Mouse (Mus musculus): ENCODE data around the gene Rbm12. TPM values are rescaled to one million over a fixed set of nuclear protein-coding genes. Genes with fewer than 3 reads are reported as not detected.

Gene Rbm12
- polyA plus RNA-seq (2014; fragmentation: Illumina TruSeq; extraction: RNeasy Lipid Tissue Mini Kit (QIAGEN cat#74804); ENCODE audit: low read depth, low replicate concordance) = 4.4 TPM

GRCm38 (mm10) chr2:156111358-156112079, at the start of gene Rbm12, which contains the start of gene Cpne1:
Gene Rbm12, minus strand, starts transcription at chr2:156111978.
Gene Cpne1, minus strand, starts transcription at chr2:156111965.

GRCm38 (mm10) chr2:156143953-156144724, 32.4 kb upstream of the Rbm12 start, which contains the start of the genes Romo1 and Nfs1:
Gene Romo1, plus strand, starts transcription at chr2:156144039.
Gene Nfs1, minus strand, starts transcription at chr2:156144186.

GRCm38 (mm10) chr2:156126992-156127391, 15.2 kb upstream of the Rbm12 start, which contains the start of gene Gm28036:
Gene Gm28036, minus strand, starts transcription at chr2:156127092.

GRCm38 (mm10) chr2:156065099-156066041, 46.4 kb downstream of the Rbm12 start, which contains the start of gene Spag4:
Gene Spag4, plus strand, starts transcription at chr2:156065175.

GRCm38 (mm10) chr2:156052816-156053215, 59.0 kb downstream of the Rbm12 start, which contains the start of gene Fer1l4:
Gene Fer1l4, minus strand, starts transcription at chr2:156052947.

Other genes starting within 250 kb of the Rbm12 start
- gene Uqcc1, start 181.7 kb downstream of the Rbm12 start, polyA plus RNA-seq (2014; fragmentation: Illumina TruSeq; extraction: RNeasy Lipid Tissue Mini Kit (QIAGEN cat#74804); ENCODE audit: low read depth, low replicate concordance) = 33.9 TPM
- gene Gm15557, start 171.2 kb downstream of the Rbm12 start, polyA plus RNA-seq (2014; fragmentation: Illumina TruSeq; extraction: RNeasy Lipid Tissue Mini Kit (QIAGEN cat#74804); ENCODE audit: low read depth, low replicate concordance) = not detected
- gene Gdf5, start 166.6 kb downstream of the Rbm12 start, polyA plus RNA-seq (2014; fragmentation: Illumina TruSeq; extraction: RNeasy Lipid Tissue Mini Kit (QIAGEN cat#74804); ENCODE audit: low read depth, low replicate concordance) = not detected
- gene Cep250, start 155.5 kb downstream of the Rbm12 start, polyA plus RNA-seq (2014; fragmentation: Illumina TruSeq; extraction: RNeasy Lipid Tissue Mini Kit (QIAGEN cat#74804); ENCODE audit: low read depth, low replicate concordance) = 0.66 TPM
- 2.9 TPM for gene 6430550D23Rik, start 104.0 kb downstream of the Rbm12 start, polyA plus RNA-seq (2014; fragmentation: Illumina TruSeq; extraction: RNeasy Lipid Tissue Mini Kit (QIAGEN cat#74804); ENCODE audit: low read depth, low replicate concordance)
- 15.9 TPM for gene Ergic3, start 103.9 kb downstream of the Rbm12 start, polyA plus RNA-seq (2014; fragmentation: Illumina TruSeq; extraction: RNeasy Lipid Tissue Mini Kit (QIAGEN cat#74804); ENCODE audit: low read depth, low replicate concordance)
- not detected for gene Fer1l4, start 59.0 kb downstream of the Rbm12 start, polyA plus RNA-seq (2014; fragmentation: Illumina TruSeq; extraction: RNeasy Lipid Tissue Mini Kit (QIAGEN cat#74804); ENCODE audit: low read depth, low replicate concordance)
- gene Spag4, start 46.8 kb downstream of the Rbm12 start, polyA plus RNA-seq (2014; fragmentation: Illumina TruSeq; extraction: RNeasy Lipid Tissue Mini Kit (QIAGEN cat#74804); ENCODE audit: low read depth, low replicate concordance) = 0.29 TPM
- gene Cpne1, start within 50 bp of the Rbm12 start, polyA plus RNA-seq (2014; fragmentation: Illumina TruSeq; extraction: RNeasy Lipid Tissue Mini Kit (QIAGEN cat#74804); ENCODE audit: low read depth, low replicate concordance) = 21.6 TPM
- 3.5 TPM for gene Gm28036, start 15.1 kb upstream of the Rbm12 start, polyA plus RNA-seq (2014; fragmentation: Illumina TruSeq; extraction: RNeasy Lipid Tissue Mini Kit (QIAGEN cat#74804); ENCODE audit: low read depth, low replicate concordance)
- 9.2 TPM for gene Romo1, start 32.1 kb upstream of the Rbm12 start, polyA plus RNA-seq (2014; fragmentation: Illumina TruSeq; extraction: RNeasy Lipid Tissue Mini Kit (QIAGEN cat#74804); ENCODE audit: low read depth, low replicate concordance)
- 92.7 TPM for gene Nfs1, start 32.2 kb upstream of the Rbm12 start, polyA plus RNA-seq (2014; fragmentation: Illumina TruSeq; extraction: RNeasy Lipid Tissue Mini Kit (QIAGEN cat#74804); ENCODE audit: low read depth, low replicate concordance)
- 230 TPM for gene Rbm39, start 68.3 kb upstream of the Rbm12 start, polyA plus RNA-seq (2014; fragmentation: Illumina TruSeq; extraction: RNeasy Lipid Tissue Mini Kit (QIAGEN cat#74804); ENCODE audit: low read depth, low replicate concordance)
- gene Phf20, start 84.5 kb upstream of the Rbm12 start, polyA plus RNA-seq (2014; fragmentation: Illumina TruSeq; extraction: RNeasy Lipid Tissue Mini Kit (QIAGEN cat#74804); ENCODE audit: low read depth, low replicate concordance) = 4.8 TPM
- gene Cnbd2, start 200.3 kb upstream of the Rbm12 start, polyA plus RNA-seq (2014; fragmentation: Illumina TruSeq; extraction: RNeasy Lipid Tissue Mini Kit (QIAGEN cat#74804); ENCODE audit: low read depth, low replicate concordance) = 0.58 TPM
- gene Scand1, start 200.7 kb upstream of the Rbm12 start, polyA plus RNA-seq (2014; fragmentation: Illumina TruSeq; extraction: RNeasy Lipid Tissue Mini Kit (QIAGEN cat#74804); ENCODE audit: low read depth, low replicate concordance) = not detected